Mouse (Mus musculus) stomach, embryonic 16.5 days (tissue): Measurements from ENCODE around the gene Dysf. TPM values are rescaled to one million over a fixed set of nuclear protein-coding genes. Genes with fewer than 3 reads are reported as not detected.

Experiments used
- ATAC-seq: fragments of 200-750 bp; cut with Nextera tagmentation; 2 replicates; pipeline ENCODE4 v1.8.0; 2017; ENCODE audit warnings: moderate number of reproducible peaks, moderate TSS enrichment; ENCODE audit not compliant: insufficient read depth, low FRiP score
- H3K27ac ChIP-seq: fragments of 300-500 bp; sonication (generic); 2 replicates; pipeline ENCODE4 v1.5.1; 2014; ENCODE audit warnings: low read length
- H3K27me3 ChIP-seq: fragments of 300-500 bp; sonication (generic); 2 replicates; pipeline ENCODE4 v1.6.1; 2014; ENCODE audit warnings: low read length, control low read depth, mixed read lengths; ENCODE audit not compliant: control insufficient read depth, insufficient read depth
- H3K36me3 ChIP-seq: fragments of 300-500 bp; sonication (generic); 2 replicates; pipeline ENCODE4 v1.6.1; 2014; ENCODE audit warnings: low read length; ENCODE audit not compliant: control insufficient read depth, insufficient read depth
- H3K4me1 ChIP-seq: fragments of 300-500 bp; sonication (generic); 2 replicates; pipeline ENCODE4 v1.6.1; 2014; ENCODE audit warnings: low read length, control low read depth, mixed read lengths; ENCODE audit not compliant: control insufficient read depth, insufficient read depth
- H3K4me2 ChIP-seq: fragments of 300-500 bp; sonication (generic); 2 replicates; pipeline ENCODE4 v1.6.1; 2014; ENCODE audit warnings: low read depth, low read length, mixed read lengths
- H3K4me3 ChIP-seq: fragments of 300-500 bp; sonication (generic); replicated peaks from 2 replicates; pipeline ENCODE4 v1.5.1; 2014; ENCODE audit warnings: mild to moderate bottlenecking, low read length
- H3K9ac ChIP-seq: fragments of 300-500 bp; sonication (generic); 2 replicates; pipeline ENCODE4 v1.6.1; 2014; ENCODE audit warnings: low read length
- H3K9me3 ChIP-seq: fragments of 300-500 bp; sonication (generic); replicated peaks from 2 replicates; pipeline ENCODE4 v1.6.1; 2016; ENCODE audit warnings: low read length, control low read depth; ENCODE audit not compliant: control insufficient read depth
- WGBS: fragments of 180-500 bp; shearing (Covaris S2); extraction: QIAGEN DNeasy Blood & Tissue Kit; methylation state at CpG from one replicate; pipeline ENCODE4 v1.1.7; 2014; 5-methylcytosine and 5-hydroxymethylcytosine counted together
- polyA plus RNA-seq: library from polyadenylated mRNA; unstranded; fragments of >200 nt; fragmentation: Nextera tagmentation; extraction: Ambion mirVana; gene quantifications from 2 replicates; pipeline ENCODE4 v1.2.1, GENCODE M21; 2015

The Dysf gene
- polyA plus RNA-seq, 1 experiment from 2014 or later = 9.6 TPM

DNA sequence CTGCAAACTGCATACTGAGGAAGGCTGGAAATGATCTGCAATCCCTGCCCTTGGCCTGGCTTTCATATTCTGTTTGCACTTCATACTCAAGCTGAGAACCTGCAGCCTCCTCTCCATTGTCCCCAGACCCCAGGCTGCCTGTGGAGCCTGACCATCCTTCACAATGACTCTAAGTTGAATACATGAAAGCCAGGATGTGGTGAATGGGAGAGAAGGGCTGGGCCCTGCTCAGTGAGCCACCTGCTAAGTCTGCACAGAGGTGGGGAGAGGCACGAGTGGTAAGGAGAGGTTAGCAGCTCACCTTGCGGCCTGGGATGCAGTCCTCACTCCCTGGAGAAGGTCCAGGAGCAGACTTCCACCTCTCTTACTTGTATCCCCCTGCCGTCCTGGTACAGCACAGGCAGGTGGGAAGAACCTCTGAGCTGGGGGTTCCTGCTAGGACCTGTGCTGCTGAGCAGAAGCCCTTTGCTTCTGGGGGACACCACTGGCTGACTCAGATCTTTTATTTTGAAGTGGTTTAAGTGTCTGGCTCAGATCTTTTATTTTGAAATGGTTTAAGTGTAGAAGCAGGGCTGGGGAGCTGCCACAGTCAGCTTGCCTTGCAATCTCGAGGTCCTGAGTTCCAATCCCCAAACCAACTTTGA lies 51.5 kb downstream of the Dysf start:
- H3K4me1 ChIP-seq = no peaks in the 10 kb centered on the region
- no peaks in the 10 kb centered on the region for H3K27me3 ChIP-seq
- WGBS = 36% methylated on average over 4 of the region's 4 CpGs
- H3K4me3 ChIP-seq = no peak overlapping the region
- no peaks in the 10 kb centered on the region for H3K9me3 ChIP-seq
- no peak overlapping the region for H3K27ac ChIP-seq
- H3K4me2 ChIP-seq = no peak overlapping the region
- H3K36me3 ChIP-seq = no peaks in the 10 kb centered on the region
- H3K9ac ChIP-seq = no peak overlapping the region
- no peak for ATAC-seq

DNA sequence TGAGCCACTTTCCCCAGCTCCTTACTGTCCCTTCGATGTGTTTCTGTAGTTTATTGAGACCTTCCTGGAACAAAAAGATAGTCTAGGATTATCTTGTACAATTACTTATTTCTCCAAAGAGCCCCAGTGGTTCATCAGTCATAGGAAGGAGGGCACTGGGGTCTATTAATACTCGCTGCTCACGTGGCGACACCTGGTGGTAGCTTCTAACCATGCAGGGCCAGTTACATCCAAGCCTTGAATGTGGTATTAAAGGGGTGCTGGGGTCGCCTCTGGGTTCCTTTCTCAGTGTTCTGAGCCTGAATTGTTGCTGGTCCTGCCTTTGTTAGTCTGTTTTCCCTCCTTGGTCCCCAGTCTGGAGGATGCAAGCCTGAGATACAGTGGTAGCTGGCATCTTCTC lies 52.9 kb downstream of the Dysf start:
- Histone ChIP-seq H3K9ac (no peak overlapping the region), H3K27me3 (no peaks in the 10 kb centered on the region), H3K9me3 (no peaks in the 10 kb centered on the region), H3K4me1 (no peaks in the 10 kb centered on the region), H3K4me2 (no peak overlapping the region), H3K27ac (no peak overlapping the region), H3K36me3 (no peaks in the 10 kb centered on the region), H3K4me3 (no peak overlapping the region)
- 4% methylated on average over 5 of the region's 5 CpGs for WGBS
- ATAC-seq = no peak

DNA sequence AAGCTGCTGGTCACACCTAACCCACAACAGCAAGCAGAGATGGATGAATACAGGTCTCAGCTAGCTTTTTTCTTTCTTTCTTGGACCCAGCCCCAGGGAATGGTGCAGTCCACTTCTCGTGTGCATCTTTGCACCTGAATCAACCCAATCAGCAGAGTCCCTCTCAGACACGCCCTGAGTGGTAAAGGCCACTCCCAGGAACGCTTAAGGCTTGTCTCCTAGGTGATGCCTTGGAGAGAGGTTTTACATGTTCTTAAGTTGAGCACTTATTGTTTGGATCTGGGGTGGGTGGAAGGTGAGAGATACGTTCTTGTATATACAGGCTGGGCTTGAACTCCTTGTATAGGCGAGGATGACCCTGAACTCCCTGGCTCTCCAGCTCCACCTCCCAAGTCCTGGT lies 54.2 kb downstream of the Dysf start:
- no peak overlapping the region for H3K27ac ChIP-seq
- no peaks in the 10 kb centered on the region for H3K4me1 ChIP-seq
- no peak overlapping the region for H3K9ac ChIP-seq
- no peak for ATAC-seq
- 46% methylated on average over 5 of the region's 5 CpGs for WGBS
- no peak overlapping the region for H3K4me2 ChIP-seq
- no peaks in the 10 kb centered on the region for H3K27me3 ChIP-seq
- H3K36me3 ChIP-seq = no peaks in the 10 kb centered on the region
- H3K4me3 ChIP-seq = no peak overlapping the region
- H3K9me3 ChIP-seq = no peaks in the 10 kb centered on the region

DNA sequence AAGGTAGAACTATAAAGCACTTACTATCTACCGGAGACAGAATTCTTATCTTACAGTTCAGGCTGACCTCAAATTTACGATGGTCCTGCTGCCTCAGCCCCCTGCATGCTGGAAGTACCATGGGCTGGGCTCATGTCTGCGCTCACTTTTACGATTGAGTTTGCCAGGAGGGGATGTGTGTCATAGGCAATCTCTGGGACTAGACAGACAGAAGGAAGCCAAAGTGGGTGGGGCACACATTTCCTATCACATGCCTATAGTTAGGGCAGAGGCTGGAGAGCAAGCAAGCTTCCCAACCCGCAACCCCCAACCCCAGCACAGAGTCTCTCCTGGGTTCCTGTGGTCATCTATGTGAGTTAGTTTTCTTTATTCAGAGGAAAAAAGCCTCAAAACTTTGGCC lies 59.8 kb downstream of the Dysf start:
- Histone ChIP-seq H3K27me3 (no peaks in the 10 kb centered on the region), H3K4me1 (no peaks in the 10 kb centered on the region), H3K9me3 (no peaks in the 10 kb centered on the region), H3K27ac (no peak overlapping the region), H3K4me2 (no peak overlapping the region), H3K36me3 (no peaks in the 10 kb centered on the region), H3K4me3 (no peak overlapping the region), H3K9ac (no peak overlapping the region)
- ATAC-seq = no peak
- 68% methylated on average over 5 of the region's 5 CpGs for WGBS

DNA sequence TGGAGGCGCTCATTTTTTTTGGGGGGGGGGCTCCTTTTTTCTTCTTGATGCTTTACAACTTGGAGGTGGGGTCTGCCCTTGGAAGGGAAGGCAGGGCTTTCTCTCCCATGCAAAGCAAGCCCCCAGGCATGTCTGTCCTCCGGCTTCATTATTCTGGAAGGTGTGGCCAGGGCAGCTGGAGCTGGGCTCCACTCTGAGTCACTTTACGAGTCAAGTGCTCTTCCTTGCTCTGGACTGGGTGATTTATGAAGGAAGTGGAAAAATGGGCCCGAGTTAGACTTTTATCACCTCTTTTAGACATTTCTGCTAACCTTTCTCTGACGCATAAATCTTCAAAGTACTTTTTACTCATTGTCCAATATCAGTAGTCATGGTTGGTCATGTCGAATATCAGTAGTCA lies 61.9 kb downstream of the Dysf start:
- no peaks in the 10 kb centered on the region for H3K9me3 ChIP-seq

DNA sequence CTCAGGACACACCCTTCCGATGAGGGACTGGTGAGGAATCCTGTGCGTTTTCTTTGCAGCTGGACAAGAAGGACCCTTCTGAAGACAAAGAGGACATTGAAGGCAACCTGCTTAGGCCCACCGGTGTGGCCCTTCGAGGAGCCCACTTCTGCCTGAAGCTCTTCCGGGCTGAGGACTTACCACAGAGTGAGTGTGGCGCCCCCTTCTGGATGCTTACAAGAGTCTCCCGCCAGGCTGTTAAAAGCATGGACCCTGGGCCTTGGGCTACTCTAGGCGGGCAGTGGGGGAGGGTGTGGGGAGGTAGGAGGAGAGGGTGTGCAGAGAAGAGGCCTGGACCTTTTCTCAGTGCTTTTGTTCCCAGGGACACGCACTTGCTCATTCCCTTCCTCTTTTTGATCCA lies 64.2 kb downstream of the Dysf start:
- Histone ChIP-seq H3K36me3 (no peaks in the 10 kb centered on the region), H3K4me1 (no peaks in the 10 kb centered on the region), H3K9ac (no peak overlapping the region), H3K27ac (no peak overlapping the region), H3K9me3 (no peaks in the 10 kb centered on the region), H3K27me3 (no peaks in the 10 kb centered on the region), H3K4me2 (no peak overlapping the region), H3K4me3 (no peak overlapping the region)
- 66% methylated on average over 9 of the region's 9 CpGs for WGBS
- no peak for ATAC-seq

More for the DNA sequence above, 61.9 kb downstream of the Dysf start:
- no peak overlapping the region for H3K4me3 ChIP-seq
- H3K4me2 ChIP-seq = no peak overlapping the region
- no peak overlapping the region for H3K27ac ChIP-seq
- no peaks in the 10 kb centered on the region for H3K36me3 ChIP-seq
- ATAC-seq = no peak
- H3K4me1 ChIP-seq = no peaks in the 10 kb centered on the region
- H3K9ac ChIP-seq = no peak overlapping the region
- H3K27me3 ChIP-seq = no peaks in the 10 kb centered on the region
- 63% methylated on average over 6 of the region's 6 CpGs for WGBS

DNA sequence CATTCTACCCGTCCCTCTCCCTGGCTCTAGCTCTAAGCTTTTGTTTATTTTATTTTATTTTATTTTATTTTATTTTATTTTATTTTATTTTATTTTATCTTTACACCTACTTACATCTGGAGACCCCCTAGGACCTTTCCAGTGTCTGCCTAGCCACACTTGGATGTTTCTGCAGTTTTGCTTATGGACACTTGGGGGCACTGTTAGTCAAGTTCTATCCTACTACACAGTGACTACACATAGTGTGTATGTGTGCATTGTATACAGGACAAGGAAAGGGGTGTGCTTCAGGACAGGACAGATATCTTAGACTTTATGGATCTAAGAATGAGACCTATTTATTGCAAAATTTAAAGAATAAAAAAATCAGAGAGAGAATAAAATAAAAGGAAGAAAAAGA lies 69.8 kb downstream of the Dysf start:
- no peaks in the 10 kb centered on the region for H3K27me3 ChIP-seq
- no peaks in the 10 kb centered on the region for H3K9me3 ChIP-seq
- H3K9ac ChIP-seq = no peak overlapping the region
- 37% methylated on average over 1 of the region's 1 CpGs for WGBS
- no peak for ATAC-seq
- no peak overlapping the region for H3K4me2 ChIP-seq
- no peaks in the 10 kb centered on the region for H3K36me3 ChIP-seq
- no peak overlapping the region for H3K4me3 ChIP-seq
- H3K4me1 ChIP-seq = no peaks in the 10 kb centered on the region
- H3K27ac ChIP-seq = no peak overlapping the region

DNA sequence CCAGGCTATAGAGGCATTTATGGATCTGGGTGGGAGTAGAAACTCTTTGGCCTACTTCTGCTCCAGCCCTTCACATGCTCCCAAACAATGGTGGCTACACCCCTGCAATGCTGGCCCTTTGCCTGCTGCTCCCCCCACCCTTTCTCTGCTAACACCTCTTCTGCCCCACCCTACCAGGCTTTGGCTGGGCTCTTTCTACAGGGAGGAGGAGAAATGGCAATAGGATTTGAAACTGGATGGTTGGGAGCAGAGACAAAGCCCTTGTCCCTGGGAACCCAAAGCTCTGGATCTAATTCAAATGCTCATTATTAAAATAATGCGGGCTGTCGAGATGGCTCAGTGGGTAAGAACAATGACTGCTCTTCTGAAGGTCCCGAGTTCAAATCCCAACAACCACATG lies 72.2 kb downstream of the Dysf start:
- Histone ChIP-seq H3K36me3 (no peaks in the 10 kb centered on the region), H3K9ac (no peak overlapping the region), H3K27ac (no peak overlapping the region), H3K9me3 (no peaks in the 10 kb centered on the region), H3K27me3 (no peaks in the 10 kb centered on the region), H3K4me3 (no peak overlapping the region), H3K4me1 (no peaks in the 10 kb centered on the region), H3K4me2 (no peak overlapping the region)
- 86% methylated on average over 3 of the region's 3 CpGs for WGBS
- ATAC-seq = no peak

DNA sequence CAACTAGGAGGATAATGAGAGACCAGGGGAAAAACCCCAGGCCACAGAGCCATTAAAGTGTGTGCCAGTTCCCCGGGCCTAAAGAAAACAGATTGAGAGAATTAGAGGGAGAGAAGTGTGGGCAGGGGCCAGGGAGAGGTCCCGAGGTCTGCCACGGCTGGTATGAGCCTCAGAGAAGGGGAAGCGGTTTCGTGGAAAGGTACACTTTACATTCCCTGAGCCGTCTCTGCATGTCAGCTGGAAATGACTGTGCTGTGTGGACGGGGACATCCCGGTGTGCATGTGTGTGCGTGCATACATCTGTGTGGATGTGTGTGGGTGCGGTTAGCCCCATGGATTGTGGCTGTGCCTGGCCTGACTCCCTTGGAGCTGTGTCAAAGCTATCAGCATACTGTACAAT lies 76.4 kb downstream of the Dysf start:
- H3K9ac ChIP-seq = no peak overlapping the region
- H3K27ac ChIP-seq = no peak overlapping the region
- no peaks in the 10 kb centered on the region for H3K36me3 ChIP-seq
- H3K27me3 ChIP-seq = no peaks in the 10 kb centered on the region
- ATAC-seq = no peak
- no peaks in the 10 kb centered on the region for H3K9me3 ChIP-seq
- H3K4me3 ChIP-seq = no peak overlapping the region
- 66% methylated on average over 10 of the region's 10 CpGs for WGBS
- H3K4me2 ChIP-seq = no peak overlapping the region
- H3K4me1 ChIP-seq = no peaks in the 10 kb centered on the region

DNA sequence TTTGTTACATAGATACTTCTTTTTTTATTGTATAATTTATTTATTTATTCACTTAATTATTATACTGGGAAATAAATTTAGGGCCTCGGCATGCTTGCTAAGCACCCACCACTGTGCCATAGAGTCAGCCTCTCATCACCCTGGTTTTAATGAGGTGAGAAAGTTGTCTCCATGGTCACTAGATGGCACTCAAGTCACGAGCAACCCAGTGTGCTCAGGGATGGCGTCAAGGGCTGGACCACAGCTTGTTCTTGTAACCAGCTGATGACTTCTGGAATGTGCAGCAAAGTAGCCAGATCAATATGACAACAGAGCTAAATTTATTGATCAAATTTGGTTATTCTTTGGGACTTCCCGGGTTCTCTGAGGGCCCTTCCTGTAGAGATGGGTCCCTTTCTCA lies 85.1 kb downstream of the Dysf start:
- no peak overlapping the region for H3K4me3 ChIP-seq
- H3K9ac ChIP-seq = no peak overlapping the region
- no peaks in the 10 kb centered on the region for H3K9me3 ChIP-seq
- H3K36me3 ChIP-seq = no peaks in the 10 kb centered on the region
- no peaks in the 10 kb centered on the region; the same call in 1 of the 2 replicates for H3K27me3 ChIP-seq
- no peaks in the 10 kb centered on the region for H3K4me1 ChIP-seq
- H3K27ac ChIP-seq = no peak overlapping the region
- no peak overlapping the region for H3K4me2 ChIP-seq
- 12% methylated on average over 4 of the region's 4 CpGs for WGBS
- no peak for ATAC-seq
